ENCODE assay signal across 8 mouse cellular contexts in the genomic region with DNA sequence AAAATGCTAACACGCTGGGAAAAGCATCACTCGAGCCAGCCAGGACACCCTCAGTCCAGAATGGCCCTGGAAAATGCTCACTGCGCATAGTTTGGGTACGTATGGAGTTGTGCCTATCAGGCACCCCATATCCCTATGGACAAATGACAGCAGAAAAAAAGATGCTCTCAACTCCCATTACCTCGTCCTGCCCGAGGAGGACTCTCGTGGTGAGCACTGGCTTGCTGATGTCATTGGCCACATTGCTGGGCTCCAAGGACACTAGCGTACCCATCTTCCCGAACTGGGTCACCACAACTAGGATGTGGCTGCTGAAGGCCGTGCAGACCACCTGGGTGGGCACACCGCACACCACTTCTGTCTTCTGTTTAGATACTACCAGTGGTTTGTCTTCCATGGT. TPM values are rescaled to one million over a fixed set of nuclear protein-coding genes. Genes with fewer than 3 reads are reported as not detected.
DNase-seq lines count a peak whose midpoint lies in the region; ATAC-seq and TF ChIP-seq lines count a peak whose summit lies in the region.

No protein-coding gene starts in this region.

- peak overlapping the region; percentile 90 for H3K4me3 ChIP-seq in spleen, adult 2 months (ENCODE audit: extremely low read depth, insufficient read depth, insufficient read length)
- H3K4me3 ChIP-seq in limb, embryonic 15.5 days, result peak overlapping the region; percentile 77
- peak overlapping the region; percentile 75 for H3K4me3 ChIP-seq in stomach, embryonic 16.5 days (replicated peaks; ENCODE audit: low read length)

- ATAC-seq in limb, embryonic 15.5 days (ENCODE audit: insufficient number of reproducible peaks, low FRiP score, low TSS enrichment, low read depth), result no peak
- no peak for ATAC-seq in stomach, embryonic 16.5 days (ENCODE audit: insufficient read depth, low FRiP score)

- peak overlapping the region; percentile 71 for H3K9ac ChIP-seq in limb, embryonic 15.5 days
- peak overlapping the region; percentile 83 for H3K9ac ChIP-seq in stomach, embryonic 16.5 days (ENCODE audit: low read length)

- H3K27me3 ChIP-seq in spleen, adult 2 months (ENCODE audit: control insufficient read depth, insufficient read depth, low read length), result no peaks in the 10 kb centered on the region
- H3K27me3 ChIP-seq in limb, embryonic 15.5 days, result no peaks in the 10 kb centered on the region
- no peaks in the 10 kb centered on the region for H3K27me3 ChIP-seq in stomach, embryonic 16.5 days (ENCODE audit: control insufficient read depth, insufficient read depth, low read length)

- peak; percentile 16 for DNase-seq in cerebellum, adult 11-12 months
- no peak for DNase-seq in cerebellum, postnatal 4 days (ENCODE audit: low spot score in 2 of 2)
- no peak for DNase-seq in spleen, adult 2 months (ENCODE audit: low read depth in 1 of 2, low spot score in 2 of 2)
- no peak for DNase-seq in spleen, adult 12 weeks (ENCODE audit: low spot score)
- DNase-seq in urinary bladder, postnatal 25 days (ENCODE audit: low spot score), result no peak
- DNase-seq in kidney, postnatal 36 days, result no peak

- TF ChIP-seq POLR2A in spleen, adult 2 months (IDR thresholded peaks at IDR 0.05; ENCODE audit: low read depth, low read length), result no peak

- no peak for TF ChIP-seq CTCF in spleen, adult 2 months (IDR thresholded peaks at IDR 0.05; ENCODE audit: extremely low read depth, insufficient read depth, insufficient read length, insufficient replicate concordance)

- no peak overlapping the region for H3K27ac ChIP-seq in spleen, adult 2 months (ENCODE audit: insufficient read depth, low read length)
- no peak overlapping the region for H3K27ac ChIP-seq in limb, embryonic 15.5 days
- peak overlapping the region; percentile 66; the same call in 1 of the 2 replicates for H3K27ac ChIP-seq in stomach, embryonic 16.5 days (ENCODE audit: low read length)

- H3K36me3 ChIP-seq in spleen, adult 2 months (ENCODE audit: control insufficient read depth, insufficient read depth, low read length), result peaks cover 10% of the 10 kb centered on the region
- H3K36me3 ChIP-seq in limb, embryonic 15.5 days, result peaks cover 31% of the 10 kb centered on the region
- H3K36me3 ChIP-seq in stomach, embryonic 16.5 days (ENCODE audit: control insufficient read depth, insufficient read depth, low read length), result peaks cover 4% of the 10 kb centered on the region; the same call in 1 of the 2 replicates

- H3K4me2 ChIP-seq in limb, embryonic 15.5 days, result peak overlapping the region; percentile 82
- H3K4me2 ChIP-seq in stomach, embryonic 16.5 days (ENCODE audit: low read depth, low read length), result peak overlapping the region; percentile 95

- peaks cover 3% of the 10 kb centered on the region; the same call in 1 of the 2 replicates for H3K4me1 ChIP-seq in spleen, adult 2 months (ENCODE audit: control insufficient read depth, insufficient read depth, insufficient read length)
- H3K4me1 ChIP-seq in limb, embryonic 15.5 days, result peaks cover 11% of the 10 kb centered on the region
- peaks cover 24% of the 10 kb centered on the region for H3K4me1 ChIP-seq in stomach, embryonic 16.5 days (ENCODE audit: control insufficient read depth, insufficient read depth, low read length)

- no peaks in the 10 kb centered on the region for H3K9me3 ChIP-seq in limb, embryonic 15.5 days
- H3K9me3 ChIP-seq in stomach, embryonic 16.5 days (replicated peaks; ENCODE audit: control insufficient read depth, low read length), result no peaks in the 10 kb centered on the region

- WGBS in spleen, adult 2 months, result 42% methylated on average over 11 of the region's 11 CpGs
- WGBS in limb, embryonic 15.5 days, result 31% methylated on average over 11 of the region's 11 CpGs
- 40% methylated on average over 11 of the region's 11 CpGs for WGBS in stomach, embryonic 16.5 days

RNA-seq across cellular contexts. Expression of a gene that starts 0.3 kb away (rescaled TPM):
- not detected in 2 replicates for polyA plus RNA-seq in spleen, adult 2 months (2012; rRNA removed)
- not detected in 2 replicates for polyA plus RNA-seq in limb, embryonic 15.5 days (2015; fragmentation: Nextera tagmentation; extraction: Ambion mirVana)
- polyA plus RNA-seq in stomach, embryonic 16.5 days (2015; fragmentation: Nextera tagmentation; extraction: Ambion mirVana), result not detected in 2 replicates

RNA-seq across cellular contexts. Expression of a gene that starts 0.7 kb away (rescaled TPM):
- 15.5 and 23.9 TPM in 2 replicates for polyA plus RNA-seq in spleen, adult 2 months (2012; rRNA removed)
- 61.2 and 68.5 TPM in 2 replicates for polyA plus RNA-seq in limb, embryonic 15.5 days (2015; fragmentation: Nextera tagmentation; extraction: Ambion mirVana)
- 62.5 and 62.9 TPM in 2 replicates for polyA plus RNA-seq in stomach, embryonic 16.5 days (2015; fragmentation: Nextera tagmentation; extraction: Ambion mirVana)

RNA-seq across cellular contexts. Expression of a gene that starts 6.2 kb away (rescaled TPM):
- 3.1 and 3.3 TPM in 2 replicates for polyA plus RNA-seq in spleen, adult 2 months (2012; rRNA removed)
- 11.1 and 12.0 TPM in 2 replicates for polyA plus RNA-seq in limb, embryonic 15.5 days (2015; fragmentation: Nextera tagmentation; extraction: Ambion mirVana)
- polyA plus RNA-seq in stomach, embryonic 16.5 days (2015; fragmentation: Nextera tagmentation; extraction: Ambion mirVana), result 39.7 and 42.4 TPM in 2 replicates

RNA-seq across cellular contexts. Expression of a gene that starts 34.6 kb away (rescaled TPM):
- 26.8 and 29.7 TPM in 2 replicates for polyA plus RNA-seq in spleen, adult 2 months (2012; rRNA removed)
- 11.9 and 12.5 TPM in 2 replicates for polyA plus RNA-seq in limb, embryonic 15.5 days (2015; fragmentation: Nextera tagmentation; extraction: Ambion mirVana)
- polyA plus RNA-seq in stomach, embryonic 16.5 days (2015; fragmentation: Nextera tagmentation; extraction: Ambion mirVana), result 18.9 and 22.3 TPM in 2 replicates

RNA-seq across cellular contexts. Expression of a gene that starts 50.5 kb away (rescaled TPM):
- 72.1 and 85.4 TPM in 2 replicates for polyA plus RNA-seq in spleen, adult 2 months (2012; rRNA removed)
- 21.2 and 21.5 TPM in 2 replicates for polyA plus RNA-seq in limb, embryonic 15.5 days (2015; fragmentation: Nextera tagmentation; extraction: Ambion mirVana)
- polyA plus RNA-seq in stomach, embryonic 16.5 days (2015; fragmentation: Nextera tagmentation; extraction: Ambion mirVana), result 20.2 and 21.0 TPM in 2 replicates
